Mouse (Mus musculus) kidney, adult 2 months (tissue): ENCODE measurements at regions not wholly inside any gene's neighbourhood (a gene's known extent, or its start where the extent isn't known, plus 50 kb on each side); places are given as distances from the start of the nearest gene placed in this dataset.
A peak's percentile ranks its signal among the peaks of the same experiment; 100 is the strongest.

Experiments used
- DNase-seq: peaks from one replicate; pipeline ENCODE4 v3.0.0; 2021
- H3K27ac ChIP-seq: fragments of 200-500 bp; 2 replicates; pipeline ENCODE4 v1.5.1; 2012; ENCODE audit warnings: low read depth, low read length, control low read depth, inconsistent platforms; ENCODE audit not compliant: insufficient read depth
- H3K27me3 ChIP-seq: fragments of 200-500 bp; replicated peaks from 2 replicates; pipeline ENCODE4 v1.6.1; 2012; ENCODE audit warnings: mild to moderate bottlenecking, moderate library complexity, low read length, inconsistent platforms; ENCODE audit not compliant: control insufficient read depth, insufficient read depth
- H3K36me3 ChIP-seq: fragments of 200-500 bp; 2 replicates; pipeline ENCODE4 v1.6.1; 2012; ENCODE audit warnings: mild to moderate bottlenecking, moderate library complexity, low read length, inconsistent platforms; ENCODE audit not compliant: control insufficient read depth, insufficient read depth
- H3K4me1 ChIP-seq: fragments of 200-500 bp; 2 replicates; pipeline ENCODE4 v1.6.1; 2011; ENCODE audit warnings: low read length; ENCODE audit not compliant: control insufficient read depth, insufficient read depth
- H3K4me3 ChIP-seq: fragments of 200-500 bp; 2 replicates; pipeline ENCODE4 v1.5.1; 2011; ENCODE audit warnings: mild to moderate bottlenecking, low read depth, low read length, control low read depth; ENCODE audit not compliant: insufficient read depth
- CTCF ChIP-seq: fragments of 200-500 bp; conservative IDR thresholded peaks from 2 replicates; pipeline ENCODE4 v1.5.1; 2011; ENCODE audit warnings: low read depth, mild to moderate bottlenecking, control low read depth, low read length, moderate library complexity, mixed read lengths; ENCODE audit not compliant: insufficient read depth, insufficient read length
- POLR2A ChIP-seq: fragments of 200-500 bp; IDR thresholded peaks from one replicate; pipeline ENCODE4 v1.6.1; 2011; ENCODE audit warnings: low read depth, low read length, control low read depth
- WGBS: fragments of 180-500 bp; shearing (Covaris S2); methylation state at CpG from one replicate; pipeline ENCODE4 v1.1.7; 2018; 5-methylcytosine and 5-hydroxymethylcytosine counted together

- no peak for DNase-seq
- TF ChIP-seq POLR2A: no peak
- TF ChIP-seq CTCF: no peak
- no peaks in the 10 kb centered on the region for H3K4me1 ChIP-seq
- no peaks in the 10 kb centered on the region for H3K27me3 ChIP-seq
- no peak overlapping the region for H3K4me3 ChIP-seq
- no peak overlapping the region for H3K27ac ChIP-seq
- no peaks in the 10 kb centered on the region for H3K36me3 ChIP-seq
- WGBS: 93% methylated on average over 2 of the region's 2 CpGs
These were observed 239.5 kb upstream of the Fam160b2 start for GRCm38 (mm10) chr14:70839126-70839525.

DNA sequence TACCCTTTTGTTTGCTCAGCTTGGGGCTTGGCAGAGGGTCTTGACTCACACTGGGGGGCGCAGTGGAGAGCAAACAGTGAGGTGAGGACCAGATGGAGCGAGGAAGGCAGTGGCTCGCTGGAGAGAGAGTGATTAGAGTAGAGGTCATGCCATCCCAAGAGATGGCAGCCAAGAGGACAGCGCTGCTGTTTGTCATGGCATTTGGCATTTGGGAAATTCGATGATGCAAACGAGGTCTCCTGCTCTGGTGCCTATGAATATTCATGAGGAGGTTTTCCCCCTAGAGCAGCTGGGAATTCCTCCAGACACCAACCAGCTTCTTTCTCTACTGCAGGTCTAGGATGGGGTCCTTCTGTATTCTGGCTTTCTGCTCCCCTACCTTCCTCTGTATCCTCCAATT lies 237.9 kb upstream of the Fam160b2 start:
- Histone ChIP-seq H3K36me3 (no peaks in the 10 kb centered on the region), H3K4me3 (no peak overlapping the region), H3K27me3 (no peaks in the 10 kb centered on the region), H3K4me1 (peaks cover 7% of the 10 kb centered on the region), H3K27ac (no peak overlapping the region)
- 31% methylated on average over 6 of the region's 6 CpGs for WGBS
- no peak for TF ChIP-seq POLR2A
- TF ChIP-seq CTCF: no peak
- no peak for DNase-seq

GRCm38 (mm10) chr14:70833238-70833637 lies 233.6 kb upstream of the Fam160b2 start:
- H3K27ac ChIP-seq: no peak overlapping the region
- DNase-seq: peak; percentile 57
- H3K36me3 ChIP-seq: no peaks in the 10 kb centered on the region
- WGBS: 21% methylated on average over 5 of the region's 5 CpGs
- H3K4me1 ChIP-seq: peaks cover 8% of the 10 kb centered on the region
- H3K4me3 ChIP-seq: no peak overlapping the region
- no peaks in the 10 kb centered on the region for H3K27me3 ChIP-seq
- TF ChIP-seq POLR2A: no peak
- TF ChIP-seq CTCF: no peak

DNA sequence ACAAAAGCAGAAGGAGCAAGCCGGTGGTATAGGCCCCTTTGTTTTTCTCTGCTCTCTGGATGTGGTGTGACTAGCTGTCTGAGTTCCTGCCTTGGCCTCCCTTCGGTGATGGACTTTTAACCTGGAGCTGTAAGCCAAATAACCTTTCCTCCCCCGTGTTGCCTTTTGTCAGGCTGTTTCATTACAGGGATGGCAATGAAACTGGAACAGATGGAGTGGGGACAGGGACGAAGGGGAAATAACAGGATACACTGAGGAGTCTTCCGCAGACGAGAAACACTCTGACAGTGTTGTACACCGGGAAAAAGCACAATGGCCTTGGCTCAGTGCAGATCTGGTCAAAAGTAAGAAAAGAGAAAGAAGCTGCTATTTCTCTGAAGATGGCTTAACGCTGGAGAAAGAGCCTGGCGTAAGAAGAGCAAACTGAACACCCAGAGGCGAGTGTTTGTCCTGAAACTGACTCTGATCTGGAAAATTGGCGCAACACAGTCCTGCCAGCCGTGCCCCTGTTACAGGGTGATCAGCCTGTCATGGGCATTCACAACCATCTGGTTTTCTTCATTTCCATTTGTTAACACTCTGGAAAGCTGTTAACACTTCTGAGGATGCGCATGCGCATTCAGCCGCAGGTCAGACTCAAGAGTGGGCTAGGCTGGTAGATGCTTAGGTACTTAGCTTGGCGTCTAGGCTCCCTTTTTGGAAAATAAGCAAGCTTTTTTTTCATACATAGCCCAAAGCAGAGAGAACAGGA lies 233.0 kb upstream of the Fam160b2 start:
- H3K36me3 ChIP-seq: no peaks in the 10 kb centered on the region
- TF ChIP-seq CTCF (no peak), POLR2A (no peak)
- peak; percentile 74 for DNase-seq
- no peak overlapping the region for H3K27ac ChIP-seq
- no peaks in the 10 kb centered on the region for H3K27me3 ChIP-seq
- peaks cover 8% of the 10 kb centered on the region for H3K4me1 ChIP-seq
- no peak overlapping the region for H3K4me3 ChIP-seq
- 39% methylated on average over 16 of the region's 16 CpGs for WGBS

DNA sequence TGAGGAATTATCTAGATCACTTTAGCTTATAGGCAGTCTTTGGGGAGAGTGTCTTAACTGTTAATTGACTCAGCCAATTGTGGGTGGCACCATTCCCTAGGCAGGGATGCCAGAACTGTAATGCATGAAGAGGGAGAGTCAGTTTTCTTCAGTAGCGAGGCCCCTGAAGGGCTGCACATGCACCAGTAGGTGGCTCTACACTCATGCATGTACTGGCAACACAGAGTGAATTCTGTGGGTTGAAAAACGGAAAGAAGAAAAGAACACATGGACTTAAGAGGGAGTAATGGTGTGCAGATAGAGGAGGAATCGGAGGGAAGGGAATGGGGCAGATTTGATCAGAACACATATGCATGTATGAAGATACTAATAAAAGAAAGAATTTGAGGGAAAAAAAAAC lies 232.4 kb upstream of the Fam160b2 start:
- Histone ChIP-seq H3K36me3 (no peaks in the 10 kb centered on the region), H3K27me3 (no peaks in the 10 kb centered on the region), H3K4me3 (no peak overlapping the region), H3K27ac (no peak overlapping the region), H3K4me1 (peaks cover 8% of the 10 kb centered on the region)
- WGBS: 70% methylated on average over 3 of the region's 3 CpGs
- TF ChIP-seq CTCF (0 out of 2 replicates have a peak, but pooled peaks have one; percentile 31), POLR2A (no peak)
- peak; percentile 1 for DNase-seq
